Mouse (Mus musculus): ENCODE data around the gene Mettl6.

DNA sequence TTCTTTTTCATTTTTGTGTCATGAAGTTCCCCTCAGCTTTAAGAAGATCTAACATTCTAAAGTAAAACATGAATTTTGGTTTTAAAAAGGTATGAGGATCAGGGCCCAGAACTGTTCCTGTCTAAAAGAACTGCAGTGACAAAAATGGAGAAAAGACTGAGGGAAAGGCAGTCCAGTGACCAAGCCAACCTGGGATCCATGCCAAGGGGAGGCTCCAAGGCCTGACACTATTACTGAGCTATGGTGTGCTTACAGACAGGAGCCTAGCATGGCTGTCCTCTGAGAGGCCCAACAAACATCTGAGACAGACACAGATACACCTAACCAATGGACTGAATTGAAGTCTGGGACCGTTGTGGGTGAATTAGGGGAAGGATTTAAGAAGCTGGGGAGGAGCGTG, 15.1 kb upstream of the Mettl6 start:
- no peak for TF ChIP-seq CTCF (conservative IDR thresholded peaks at IDR 0.05; ENCODE audit: low read length)
- TF ChIP-seq POU5F1 (IDR thresholded peaks at IDR 0.05; ENCODE audit: borderline replicate concordance, low read length) = no peak

Data from E14TG2a.4 (cell line).